Mouse (Mus musculus) CH12.LX (cell line): Measurements from ENCODE around the gene Adh1.

Experiments used
- CHD1 ChIP-seq: IDR thresholded peaks from 2 replicates; pipeline ENCODE4 v1.6.1; 2012; ENCODE audit warnings: low read depth, low read length, improper control_type of control experiment, inconsistent platforms
- CTCF ChIP-seq, 2 experiments: IDR thresholded peaks in 1 of 2; conservative IDR thresholded peaks in 1 of 2; 2 replicates each; pipeline ENCODE4 v1.5.1; 2011 to 2012; ENCODE audit warnings: low read depth in 2 of 2, low read length in 2 of 2, improper control_type of control experiment in 1 of 2, inconsistent platforms in 1 of 2, mild to moderate bottlenecking in 1 of 2, moderate library complexity in 1 of 2
- RAD21 ChIP-seq: IDR thresholded peaks from 2 replicates; pipeline ENCODE4 v1.6.1; 2011; ENCODE audit warnings: low read depth, mild to moderate bottlenecking, low read length, improper control_type of control experiment, moderate library complexity

GRCm38 (mm10) chr3:138260721-138261669 lies at the start of gene Adh1:
- TF ChIP-seq RAD21 (no peak), CTCF (conservative IDR thresholded peaks at IDR 0.05 in 1 of 2, IDR thresholded peaks at IDR 0.05 in 1 of 2; ENCODE audit: low read depth in 2 of 2, low read length in 2 of 2) (no peak), CHD1 (no peak)
